Mouse (Mus musculus) forebrain, embryonic 14.5 days (tissue): ENCODE data around the gene Fars2. TPM values are rescaled to one million over a fixed set of nuclear protein-coding genes. Genes with fewer than 3 reads are reported as not detected.

Experiments
- ATAC-seq: fragments of 200-750 bp; cut with Nextera tagmentation; 2 replicates; pipeline ENCODE4 v1.8.0; 2017; ENCODE audit warnings: mild to moderate bottlenecking, moderate library complexity
- DNase-seq: peaks from one replicate; pipeline ENCODE4 v3.0.0-alpha.2; 2015; ENCODE audit warnings: low spot score
- H3K27ac ChIP-seq: fragments of 300-500 bp; sonication (generic); 2 replicates; pipeline ENCODE4 v1.5.1; 2014; ENCODE audit warnings: low read depth, mild to moderate bottlenecking, control low read depth, low read length, moderate library complexity
- H3K27me3 ChIP-seq: fragments of 300-500 bp; sonication (generic); replicated peaks from 2 replicates; pipeline ENCODE4 v1.6.1; 2014; ENCODE audit warnings: low read length, control low read depth, mixed read lengths; ENCODE audit not compliant: control insufficient read depth, insufficient read depth
- H3K36me3 ChIP-seq: fragments of 300-500 bp; sonication (generic); 2 replicates; pipeline ENCODE4 v1.6.1; 2014; ENCODE audit warnings: low read length, control low read depth; ENCODE audit not compliant: control insufficient read depth, insufficient read depth
- H3K4me1 ChIP-seq: fragments of 300-500 bp; sonication (generic); 2 replicates; pipeline ENCODE4 v1.6.1; 2014; ENCODE audit warnings: antibody characterized with exemption, low read length, control low read depth; ENCODE audit not compliant: control insufficient read depth, insufficient read depth
- H3K4me2 ChIP-seq: fragments of 300-500 bp; sonication (generic); 2 replicates; pipeline ENCODE4 v1.6.1; 2014; ENCODE audit warnings: mild to moderate bottlenecking, control low read depth, low read length
- H3K4me3 ChIP-seq: fragments of 300-500 bp; sonication (generic); 2 replicates; pipeline ENCODE4 v1.5.1; 2014; ENCODE audit warnings: low read depth, low read length, control low read depth
- H3K9ac ChIP-seq: fragments of 300-500 bp; sonication (generic); 2 replicates; pipeline ENCODE4 v1.6.1; 2014; ENCODE audit warnings: mild to moderate bottlenecking, low read length, control low read depth, moderate library complexity
- H3K9me3 ChIP-seq: fragments of 300-500 bp; sonication (generic); replicated peaks from 2 replicates; pipeline ENCODE4 v1.6.1; 2016; ENCODE audit warnings: low read length, control low read depth, mixed read lengths; ENCODE audit not compliant: control insufficient read depth
- WGBS: fragments of 180-500 bp; shearing (Covaris S2); extraction: QIAGEN DNeasy Blood & Tissue Kit; methylation state at CpG from one replicate; pipeline ENCODE4 v1.1.7; 2014; 5-methylcytosine and 5-hydroxymethylcytosine counted together
- polyA plus RNA-seq: library from polyadenylated mRNA; unstranded; fragments of >200 nt; fragmentation: Nextera tagmentation; extraction: Ambion mirVana; gene quantifications from 2 replicates; pipeline ENCODE4 v1.2.1, GENCODE M21; 2014

Gene Fars2
- polyA plus RNA-seq, 1 experiment from 2014 or later = 35.5 TPM

GRCm38 (mm10) chr13:36096684-36097383 lies 20.4 kb upstream of the Fars2 start:
- Histone ChIP-seq H3K4me3 (no peak overlapping the region), H3K4me1 (no peaks in the 10 kb centered on the region), H3K4me2 (no peak overlapping the region), H3K36me3 (peaks cover 5% of the 10 kb centered on the region; the same call in 1 of the 2 replicates), H3K27me3 (no peaks in the 10 kb centered on the region), H3K27ac (no peak overlapping the region), H3K9me3 (no peaks in the 10 kb centered on the region), H3K9ac (no peak overlapping the region)
- ATAC-seq = no peak
- WGBS = 81% methylated on average over 5 of the region's 5 CpGs
- no peak for DNase-seq

DNA sequence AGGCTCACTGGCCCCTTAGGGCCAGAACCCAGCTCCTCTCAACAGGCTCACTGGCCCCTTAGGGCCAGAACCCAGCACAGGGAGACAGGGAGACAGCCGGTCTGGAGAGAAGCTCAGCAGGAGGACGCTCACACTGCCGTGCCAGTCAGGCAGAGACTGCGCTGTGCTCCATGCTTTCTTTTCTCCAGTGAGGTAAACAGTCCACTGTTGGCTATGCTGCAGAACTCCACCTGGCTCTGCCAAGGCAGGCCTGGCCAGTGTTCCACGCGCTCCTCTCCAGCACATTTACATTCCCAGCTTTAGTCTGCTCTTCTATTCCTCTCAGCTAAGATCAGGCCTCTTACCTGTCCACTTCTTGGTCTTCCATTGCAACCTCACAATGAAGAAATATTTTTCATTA lies 11.6 kb upstream of the Fars2 start:
- ATAC-seq (no peak), DNase-seq (no peak)
- no peaks in the 10 kb centered on the region for H3K4me1 ChIP-seq
- WGBS = 89% methylated on average over 6 of the region's 6 CpGs
- H3K4me3 ChIP-seq = no peak overlapping the region
- no peak overlapping the region for H3K4me2 ChIP-seq
- H3K36me3 ChIP-seq = no peaks in the 10 kb centered on the region
- H3K27me3 ChIP-seq = no peaks in the 10 kb centered on the region
- H3K27ac ChIP-seq = no peak overlapping the region
- H3K9ac ChIP-seq = no peak overlapping the region
- no peaks in the 10 kb centered on the region for H3K9me3 ChIP-seq

DNA sequence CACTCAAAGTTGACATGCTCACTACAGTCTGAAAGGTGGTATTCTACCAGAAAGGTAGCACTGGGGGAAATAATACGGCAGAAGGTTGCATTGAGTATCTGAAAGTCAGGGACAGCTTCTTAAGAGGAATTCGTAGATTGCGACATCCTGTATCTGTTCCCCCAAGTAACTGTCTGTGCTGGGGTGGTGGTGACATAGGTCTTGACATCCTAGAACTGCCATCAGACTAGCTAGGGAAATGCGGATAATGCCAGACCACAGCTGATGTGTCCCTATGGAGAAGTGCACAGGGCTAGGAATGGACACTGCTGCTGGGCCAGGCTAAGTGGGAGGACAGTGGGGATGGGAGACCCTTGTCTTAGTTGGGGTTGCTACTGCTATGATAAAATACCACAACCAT lies 8.7 kb upstream of the Fars2 start:
- over 99% methylated on average over 4 of the region's 4 CpGs for WGBS
- no peak overlapping the region for H3K27ac ChIP-seq
- H3K4me2 ChIP-seq = no peak overlapping the region
- no peaks in the 10 kb centered on the region for H3K9me3 ChIP-seq
- no peaks in the 10 kb centered on the region for H3K27me3 ChIP-seq
- ATAC-seq (no peak), DNase-seq (no peak)
- no peaks in the 10 kb centered on the region for H3K36me3 ChIP-seq
- no peaks in the 10 kb centered on the region for H3K4me1 ChIP-seq
- no peak overlapping the region for H3K4me3 ChIP-seq
- H3K9ac ChIP-seq = no peak overlapping the region

DNA sequence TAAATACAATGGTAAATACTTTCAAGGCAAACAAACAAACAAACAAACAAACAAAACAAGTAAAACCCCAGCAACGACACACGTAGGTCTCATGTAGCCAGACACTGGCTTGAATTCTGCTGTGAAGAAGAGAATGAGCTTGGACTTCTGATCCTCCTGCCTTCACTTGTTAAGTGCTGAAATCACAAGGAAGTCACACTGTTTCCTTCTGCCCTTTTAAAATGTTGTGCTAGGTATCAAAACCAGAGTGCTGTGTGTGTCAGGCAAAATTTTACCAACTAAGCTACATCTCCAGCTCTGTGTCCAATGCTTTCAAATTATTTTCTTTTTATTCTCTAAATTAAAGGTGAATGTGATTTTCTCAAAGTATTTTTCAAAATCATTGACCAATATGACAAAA lies 5.9 kb upstream of the Fars2 start:
- Histone ChIP-seq H3K27me3 (no peaks in the 10 kb centered on the region), H3K9ac (no peak overlapping the region), H3K9me3 (no peaks in the 10 kb centered on the region), H3K4me1 (0 out of 2 replicates have a peak, but pooled peaks cover 3% of the 10 kb centered on the region), H3K4me3 (no peak overlapping the region), H3K36me3 (no peaks in the 10 kb centered on the region), H3K4me2 (no peak overlapping the region), H3K27ac (no peak overlapping the region)
- WGBS = 93% methylated on average over 2 of the region's 2 CpGs
- no peak for ATAC-seq
- no peak for DNase-seq

DNA sequence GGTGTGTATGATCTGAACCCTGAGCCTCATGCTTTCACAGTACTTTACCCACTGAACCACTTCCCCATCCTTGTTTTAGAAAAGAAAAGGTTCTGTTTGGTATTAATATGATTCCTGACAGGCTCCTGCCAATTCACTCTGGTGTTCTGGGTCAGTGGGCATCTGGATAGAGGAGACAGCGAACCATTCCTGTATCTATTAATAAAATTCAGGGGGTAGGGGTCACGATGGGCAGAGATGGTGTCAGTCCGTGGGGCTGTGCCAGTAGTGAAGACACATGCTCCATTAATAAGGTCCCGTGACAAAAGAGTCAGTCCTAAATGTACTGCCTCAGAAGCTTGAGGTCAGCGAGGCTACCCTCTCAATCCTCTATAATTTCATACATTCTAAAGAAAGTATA lies 4.0 kb upstream of the Fars2 start:
- 91% methylated on average over 5 of the region's 5 CpGs for WGBS
- DNase-seq (no peak), ATAC-seq (no peak)
- Histone ChIP-seq H3K27me3 (no peaks in the 10 kb centered on the region), H3K4me2 (no peak overlapping the region), H3K4me3 (no peak overlapping the region), H3K9ac (no peak overlapping the region), H3K9me3 (no peaks in the 10 kb centered on the region), H3K36me3 (no peaks in the 10 kb centered on the region), H3K4me1 (peaks cover 7% of the 10 kb centered on the region; the same call in 1 of the 2 replicates), H3K27ac (no peak overlapping the region)

GRCm38 (mm10) chr13:36116520-36117142 lies 581 bp upstream of the Fars2 start:
- Histone ChIP-seq H3K9me3 (no peaks in the 10 kb centered on the region), H3K4me1 (peaks cover 10% of the 10 kb centered on the region; the same call in 1 of the 2 replicates), H3K4me3 (peak overlapping the region; percentile 53), H3K4me2 (peak overlapping the region; percentile 89), H3K36me3 (no peaks in the 10 kb centered on the region), H3K27me3 (no peaks in the 10 kb centered on the region), H3K27ac (no peak overlapping the region), H3K9ac (peak overlapping the region; percentile 74)
- DNase-seq (peak; percentile 21), ATAC-seq (peak; percentile 6)
- WGBS = 6% methylated on average over 21 of the region's 21 CpGs

DNA sequence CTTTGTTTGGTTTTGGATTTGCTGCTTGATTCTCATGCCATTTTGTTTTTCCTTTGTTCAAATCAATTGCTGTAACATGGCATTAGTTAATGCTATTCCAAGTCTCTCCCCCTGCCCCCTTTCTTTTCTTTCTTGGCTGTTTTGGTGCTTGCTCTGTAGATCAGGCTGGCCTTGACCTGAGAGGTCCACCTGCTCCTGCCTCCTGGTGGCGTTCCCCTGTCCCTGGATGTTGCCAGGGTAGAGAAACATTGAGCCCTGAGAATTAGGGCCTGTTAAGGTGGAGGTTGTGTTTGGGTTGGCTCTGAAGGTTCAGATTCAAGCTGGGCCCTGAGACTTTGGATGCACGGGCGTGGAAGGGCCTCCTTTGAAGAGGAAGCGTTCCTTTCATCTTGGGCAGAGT lies 2.5 kb downstream of the Fars2 start:
- ATAC-seq (no peak), DNase-seq (no peak)
- H3K27ac ChIP-seq = no peak overlapping the region
- no peak overlapping the region for H3K9ac ChIP-seq
- no peaks in the 10 kb centered on the region for H3K27me3 ChIP-seq
- no peaks in the 10 kb centered on the region for H3K9me3 ChIP-seq
- H3K4me3 ChIP-seq = no peak overlapping the region
- H3K4me1 ChIP-seq = peaks cover 10% of the 10 kb centered on the region; the same call in 1 of the 2 replicates
- WGBS = 81% methylated on average over 4 of the region's 4 CpGs
- H3K4me2 ChIP-seq = no peak overlapping the region
- no peaks in the 10 kb centered on the region for H3K36me3 ChIP-seq

- ATAC-seq (no peak), DNase-seq (no peak)
- H3K9me3 ChIP-seq = no peaks in the 10 kb centered on the region
Measured at GRCm38 (mm10) chr13:36120606-36121005, 3.4 kb downstream of the Fars2 start.

GRCm38 (mm10) chr13:36129360-36130054 lies 12.3 kb downstream of the Fars2 start:
- Histone ChIP-seq H3K27me3 (no peaks in the 10 kb centered on the region), H3K27ac (no peak overlapping the region), H3K4me3 (no peak overlapping the region), H3K9ac (no peak overlapping the region), H3K9me3 (no peaks in the 10 kb centered on the region), H3K36me3 (no peaks in the 10 kb centered on the region), H3K4me1 (no peaks in the 10 kb centered on the region), H3K4me2 (no peak overlapping the region)
- WGBS = 52% methylated on average over 2 of the region's 2 CpGs
- DNase-seq (peak; percentile 11), ATAC-seq (no peak)

More at GRCm38 (mm10) chr13:36120606-36121005, 3.4 kb downstream of the Fars2 start:
- H3K36me3 ChIP-seq = no peaks in the 10 kb centered on the region
- peaks cover 10% of the 10 kb centered on the region; the same call in 1 of the 2 replicates for H3K4me1 ChIP-seq
- H3K4me3 ChIP-seq = no peak overlapping the region
- no peak overlapping the region for H3K4me2 ChIP-seq
- no peak overlapping the region for H3K27ac ChIP-seq
- H3K27me3 ChIP-seq = no peaks in the 10 kb centered on the region
- no peak overlapping the region for H3K9ac ChIP-seq
